8 mouse cellular contexts compared by ENCODE assay signal in genomic region chr2:154402811-154403210, GRCm38 (mm10). TPM values are rescaled to one million over a fixed set of nuclear protein-coding genes. Genes with fewer than 3 reads are reported as not detected.
DNase-seq lines count a peak whose midpoint lies in the region; ATAC-seq and TF ChIP-seq lines count a peak whose summit lies in the region.
"Had no signal": no experiment of that assay in that cellular context is flagged by ENCODE, and none has a peak within 500 bp of the region (broad histone marks: within the 10 kb centered on the region; RNA-seq: fewer than 3 reads in every experiment).

No protein-coding gene starts in this region.

- TF ChIP-seq POLR2A in embryonic fibroblast, embryonic 13.5 days (IDR thresholded peaks at IDR 0.05; ENCODE audit: low read depth, low read length): no peak

- H3K4me3 ChIP-seq in embryonic fibroblast, embryonic 13.5 days (ENCODE audit: insufficient read depth, low read length): no peak overlapping the region
- H3K4me3 ChIP-seq in hindbrain, postnatal 0 days (ENCODE audit: low read length): no peak overlapping the region
- no peak overlapping the region for H3K4me3 ChIP-seq in liver, postnatal 0 days (ENCODE audit: low read depth, low read length)
- H3K4me3 ChIP-seq: megakaryocyte, embryonic 14.5 days had no signal

- no peaks in the 10 kb centered on the region for H3K9me3 ChIP-seq in hindbrain, postnatal 0 days (ENCODE audit: low read length)
- no peaks in the 10 kb centered on the region for H3K9me3 ChIP-seq in liver, postnatal 0 days (ENCODE audit: low read length)

- TF ChIP-seq CTCF in embryonic fibroblast, embryonic 13.5 days (IDR thresholded peaks at IDR 0.05; ENCODE audit: borderline replicate concordance, insufficient read depth, low read length): no peak
- peak; percentile 39 for TF ChIP-seq CTCF in hindbrain, postnatal 0 days (IDR thresholded peaks at IDR 0.05; ENCODE audit: low read depth)
- TF ChIP-seq CTCF in liver, postnatal 0 days (IDR thresholded peaks at IDR 0.05; ENCODE audit: low read depth): peak; percentile 20

- peaks cover 5% of the 10 kb centered on the region for H3K4me1 ChIP-seq in embryonic fibroblast, embryonic 13.5 days (ENCODE audit: control insufficient read depth, insufficient read depth, low read length)
- H3K4me1 ChIP-seq in hindbrain, postnatal 0 days (ENCODE audit: insufficient read depth, low read length): peaks cover 14% of the 10 kb centered on the region
- H3K4me1 ChIP-seq in liver, postnatal 0 days (ENCODE audit: insufficient read depth): peaks cover 13% of the 10 kb centered on the region; the same call in 1 of the 2 replicates

- peak; percentile 48; the same call in 1 of the 2 replicates for ATAC-seq in hindbrain, postnatal 0 days
- ATAC-seq in liver, postnatal 0 days: peak; percentile 53

- DNase-seq in right cerebral cortex, postnatal 10 days (ENCODE audit: low spot score in 2 of 2): peak; percentile 46 to 53
- no peak for DNase-seq in right cerebral cortex, postnatal 14 days
- DNase-seq in hindbrain, postnatal 0 days (ENCODE audit: low spot score): peak; percentile 82
- peak; percentile 33 for DNase-seq in liver, postnatal 0 days
- DNase-seq in testis, postnatal 14 days (ENCODE audit: low spot score): peak; percentile 56
- DNase-seq in right cerebral cortex, postnatal 4 days: no peak

- no peak for TF ChIP-seq EP300 in liver, postnatal 0 days (IDR thresholded peaks at IDR 0.05; ENCODE audit: low read depth)

- WGBS in hindbrain, postnatal 0 days: 14% methylated on average over 7 of the region's 7 CpGs
- 33% methylated on average over 7 of the region's 7 CpGs for WGBS in liver, postnatal 0 days (ENCODE audit: insufficient replicate concordance)

- no peak overlapping the region for H3K9ac ChIP-seq in hindbrain, postnatal 0 days (replicated peaks; ENCODE audit: low read length)
- H3K9ac ChIP-seq in liver, postnatal 0 days (replicated peaks): 0 out of 2 replicates have a peak overlapping the region, but pooled peaks have one; percentile 6

- no peaks in the 10 kb centered on the region for H3K27me3 ChIP-seq in hindbrain, postnatal 0 days (ENCODE audit: insufficient read depth, low read length)
- H3K27me3 ChIP-seq in liver, postnatal 0 days (ENCODE audit: insufficient read depth, low read length): peaks cover 4% of the 10 kb centered on the region; the same call in 1 of the 2 replicates

- peak overlapping the region; percentile 46 for H3K27ac ChIP-seq in embryonic fibroblast, embryonic 13.5 days (ENCODE audit: insufficient read depth, low read length)
- peak overlapping the region; percentile 32; the same call in 1 of the 2 replicates for H3K27ac ChIP-seq in hindbrain, postnatal 0 days
- H3K27ac ChIP-seq in liver, postnatal 0 days (ENCODE audit: low read depth): no peak overlapping the region

- H3K4me2 ChIP-seq in hindbrain, postnatal 0 days (ENCODE audit: low read depth, low read length): no peak overlapping the region
- H3K4me2 ChIP-seq in liver, postnatal 0 days (ENCODE audit: low read depth, low read length): no peak overlapping the region

- H3K36me3 ChIP-seq in hindbrain, postnatal 0 days (ENCODE audit: insufficient read depth, low read length): peaks cover 3% of the 10 kb centered on the region; the same call in 1 of the 2 replicates
- H3K36me3 ChIP-seq in liver, postnatal 0 days (replicated peaks; ENCODE audit: insufficient read depth, low read length): no peaks in the 10 kb centered on the region

RNA-seq across cellular contexts. Expression of gene Snta1, which starts 5.1 kb away (rescaled TPM):
- 17.1 and 18.5 TPM in 2 replicates for polyA plus RNA-seq in embryonic fibroblast, embryonic 13.5 days (2011; ENCODE audit: insufficient read length, low read depth, missing spikeins)
- total RNA-seq in hindbrain, postnatal 0 days (2014; rRNA removed): 40.4 and 41.1 TPM in 2 replicates
- 20.0 and 20.1 TPM in 2 replicates for polyA plus RNA-seq in hindbrain, postnatal 0 days (2015; fragmentation: Nextera tagmentation; extraction: Ambion mirVana)
- 4.7 and 6.0 TPM in 2 replicates for polyA plus RNA-seq in liver, postnatal 0 days (2015; fragmentation: Nextera tagmentation; extraction: Ambion mirVana)

RNA-seq across cellular contexts. Expression of gene Cdk5rap1, which starts 30.0 kb away (rescaled TPM):
- polyA plus RNA-seq in embryonic fibroblast, embryonic 13.5 days (2011; ENCODE audit: insufficient read length, low read depth, missing spikeins): 9.3 and 10.0 TPM in 2 replicates
- total RNA-seq in hindbrain, postnatal 0 days (2014; rRNA removed): 9.6 and 13.2 TPM in 2 replicates
- 5.0 and 6.6 TPM in 2 replicates for polyA plus RNA-seq in hindbrain, postnatal 0 days (2015; fragmentation: Nextera tagmentation; extraction: Ambion mirVana)
- polyA plus RNA-seq in liver, postnatal 0 days (2015; fragmentation: Nextera tagmentation; extraction: Ambion mirVana): 5.1 and 23.7 TPM in 2 replicates

RNA-seq across cellular contexts. Expression of gene Cbfa2t2, which starts 33.5 kb away (rescaled TPM):
- 36.8 and 47.6 TPM in 2 replicates for polyA plus RNA-seq in embryonic fibroblast, embryonic 13.5 days (2011; ENCODE audit: insufficient read length, low read depth, missing spikeins)
- total RNA-seq in hindbrain, postnatal 0 days (2014; rRNA removed): 48.3 and 51.7 TPM in 2 replicates
- polyA plus RNA-seq in hindbrain, postnatal 0 days (2015; fragmentation: Nextera tagmentation; extraction: Ambion mirVana): 31.6 and 33.4 TPM in 2 replicates
- polyA plus RNA-seq in liver, postnatal 0 days (2015; fragmentation: Nextera tagmentation; extraction: Ambion mirVana): 3.9 and 6.0 TPM in 2 replicates

Comparison
In these comparisons a context has a peak if more than half of its experiments do, and no peak if none do; other contexts are left out.
1. DNase-seq: peak in right cerebral cortex, postnatal 10 days (2 of 2), hindbrain, postnatal 0 days (single experiment), liver, postnatal 0 days (single experiment) and testis, postnatal 14 days (single experiment); none in right cerebral cortex, postnatal 14 days (single experiment) and right cerebral cortex, postnatal 4 days (single experiment).